Mouse (Mus musculus) heart, postnatal 10 days (tissue): ENCODE results near the gene Def6. TPM values are rescaled to one million over a fixed set of nuclear protein-coding genes. Genes with fewer than 3 reads are reported as not detected.
A peak's percentile ranks its signal among the peaks of the same experiment; 100 is the strongest.
"Not testable (repeated sequence)": the region's sequence is repeated elsewhere in the genome, so short reads cannot be mapped to it uniquely, and the experiment has no call there.

Source experiments
- DNase-seq, 2 experiments: peaks; one replicate each; pipeline ENCODE4 v3.0.0; 2021
- intact Hi-C: fragments of 180-260 bp; cut with DNase I; formaldehyde crosslinking; loops from one replicate; pipeline ENCODE4 v1.15.1; 2025
- total RNA-seq, 2 experiments: library from RNA; stranded (reverse); gene quantifications; 2 replicates each; pipeline ENCODE4 v1.2.3; 2021

Gene Def6
- total RNA-seq, 2 experiments from 2014 or later, result 3.4 to 4.0 TPM

- intact Hi-C loops, result loop anchor here (5.0 kb wide), 1 partner anchor 167 kb away; no protein-coding TSS in a partner anchor
- no peak for DNase-seq
Observed at GRCm38 (mm10) chr17:28205443-28205842, 2.1 kb upstream of the Def6 start.

- no peak for DNase-seq
- intact Hi-C loops, result loop anchor here (2.0 to 5.0 kb wide), 2 partner anchors 18 to 165 kb away; no protein-coding TSS in a partner anchor
Observed at GRCm38 (mm10) chr17:28207092-28207491, 486 bp upstream of the Def6 start.

GRCm38 (mm10) chr17:28208314-28208612, 685 bp downstream of the Def6 start:
- intact Hi-C loops, result loop anchor here (5.0 kb wide), 1 partner anchor 164 kb away; no protein-coding TSS in a partner anchor
- DNase-seq, result no peak

- intact Hi-C loops, result loop anchor here (5.0 kb wide), 1 partner anchor 163 kb away; no protein-coding TSS in a partner anchor
- no peak for DNase-seq
Observed at GRCm38 (mm10) chr17:28209457-28210110, 2.0 kb downstream of the Def6 start.

- DNase-seq, result no peak
- intact Hi-C loops, result no loop called here
Observed at GRCm38 (mm10) chr17:28211921-28212341, 4.4 kb downstream of the Def6 start.

- intact Hi-C loops, result no loop called here
- no peak for DNase-seq
Observed at GRCm38 (mm10) chr17:28212391-28212790, 4.8 kb downstream of the Def6 start.

GRCm38 (mm10) chr17:28213236-28213635, 5.7 kb downstream of the Def6 start:
- DNase-seq, result no peak
- intact Hi-C loops, result no loop called here

GRCm38 (mm10) chr17:28216791-28217190, 9.2 kb downstream of the Def6 start:
- no peak for DNase-seq
- intact Hi-C loops, result no loop called here

GRCm38 (mm10) chr17:28217721-28218649, 10.4 kb downstream of the Def6 start:
- intact Hi-C loops, result no loop called here
- peak in 1 of 2 experiments; percentile 45 for DNase-seq

GRCm38 (mm10) chr17:28222463-28222862, 14.9 kb downstream of the Def6 start:
- intact Hi-C loops, result loop anchor here (10.0 kb wide), 1 partner anchor 302 kb away; no protein-coding TSS in a partner anchor
- not testable (repeated sequence) for DNase-seq

GRCm38 (mm10) chr17:28223561-28224391, 16.2 kb downstream of the Def6 start:
- DNase-seq, result peak; percentile 91 to 92
- intact Hi-C loops, result loop anchor here (2.0 to 10.0 kb wide), 2 partner anchors 17 to 301 kb away; partner anchors contain the start of gene Def6

- intact Hi-C loops, result loop anchor here (2.0 to 10.0 kb wide), 2 partner anchors 18 to 300 kb away; partner anchors contain the start of gene Def6
- DNase-seq, result no peak
Observed at GRCm38 (mm10) chr17:28224615-28225014, 17.0 kb downstream of the Def6 start.

- intact Hi-C loops, result loop anchor here (1.0 to 10.0 kb wide), 3 partner anchors 83 to 299 kb away; no protein-coding TSS in a partner anchor
- DNase-seq, result peak; percentile 94 to 95
Observed at GRCm38 (mm10) chr17:28226014-28226413, 18.4 kb downstream of the Def6 start.

GRCm38 (mm10) chr17:28230486-28230885, 22.9 kb downstream of the Def6 start:
- no peak for DNase-seq
- intact Hi-C loops, result no loop called here

- DNase-seq, result no peak
- intact Hi-C loops, result no loop called here
Observed at GRCm38 (mm10) chr17:28231026-28231736, 23.6 kb downstream of the Def6 start.

- intact Hi-C loops, result loop anchor here (1.0 kb wide), 1 partner anchor 77 kb away; no protein-coding TSS in a partner anchor
- DNase-seq, result peak; percentile 98 to 99
Observed at GRCm38 (mm10) chr17:28232475-28233060, 25.0 kb downstream of the Def6 start, which contains the start of gene Ppard. Ppard (plus strand) TSS chr17:28232700.

- intact Hi-C loops, result no loop called here
Observed at GRCm38 (mm10) chr17:28233091-28233731, 25.6 kb downstream of the Def6 start.

GRCm38 (mm10) chr17:28234641-28235040, 27.1 kb downstream of the Def6 start:
- DNase-seq, result no peak
- intact Hi-C loops, result no loop called here

More at GRCm38 (mm10) chr17:28233091-28233731, 25.6 kb downstream of the Def6 start:
- DNase-seq, result peak; percentile 55 to 61
